Mouse (Mus musculus) neural tube, embryonic 12.5 days (tissue): Measurements from ENCODE around the gene Ralgps1. TPM values are rescaled to one million over a fixed set of nuclear protein-coding genes. Genes with fewer than 3 reads are reported as not detected.
A peak's percentile ranks its signal among the peaks of the same experiment; 100 is the strongest.
"Not testable (repeated sequence)": the region's sequence is repeated elsewhere in the genome, so short reads cannot be mapped to it uniquely, and the experiment has no call there.

Source experiments
- ATAC-seq: fragments of 200-750 bp; cut with Nextera tagmentation; 2 replicates; pipeline ENCODE4 v1.8.0; 2017; ENCODE audit warnings: low read depth, mild to moderate bottlenecking, moderate TSS enrichment, moderate library complexity; ENCODE audit not compliant: low FRiP score
- H3K27ac ChIP-seq: fragments of 300-500 bp; sonication (generic); 2 replicates; pipeline ENCODE4 v1.5.1; 2016
- H3K27me3 ChIP-seq: fragments of 300-500 bp; sonication (generic); replicated peaks from 2 replicates; pipeline ENCODE4 v1.6.1; 2016; ENCODE audit warnings: mild to moderate bottlenecking
- H3K36me3 ChIP-seq: fragments of 300-500 bp; sonication (generic); 2 replicates; pipeline ENCODE4 v1.6.1; 2016; ENCODE audit warnings: mild to moderate bottlenecking
- H3K4me1 ChIP-seq: fragments of 300-500 bp; sonication (generic); 2 replicates; pipeline ENCODE4 v1.6.1; 2016
- H3K4me2 ChIP-seq: fragments of 300-500 bp; sonication (generic); replicated peaks from 2 replicates; pipeline ENCODE4 v1.6.1; 2016; ENCODE audit warnings: mild to moderate bottlenecking
- H3K4me3 ChIP-seq: fragments of 300-500 bp; sonication (generic); 2 replicates; pipeline ENCODE4 v1.5.1; 2016
- H3K9ac ChIP-seq: fragments of 300-500 bp; sonication (generic); 2 replicates; pipeline ENCODE4 v1.6.1; 2016; ENCODE audit warnings: mild to moderate bottlenecking
- H3K9me3 ChIP-seq: fragments of 300-500 bp; sonication (generic); 2 replicates; pipeline ENCODE4 v1.6.1; 2016; ENCODE audit warnings: mild to moderate bottlenecking
- WGBS: fragments of 180-500 bp; shearing (Covaris S2); methylation state at CpG from one replicate; pipeline ENCODE4 v1.1.7; 2016; 5-methylcytosine and 5-hydroxymethylcytosine counted together
- polyA plus RNA-seq: library from polyadenylated mRNA; unstranded; fragments of >200 nt; fragmentation: Nextera tagmentation; extraction: Ambion mirVana; gene quantifications from 2 replicates; pipeline ENCODE4 v1.2.1, GENCODE M21; 2016

The Ralgps1 gene
- polyA plus RNA-seq, 1 experiment from 2014 or later: 25.9 TPM

DNA sequence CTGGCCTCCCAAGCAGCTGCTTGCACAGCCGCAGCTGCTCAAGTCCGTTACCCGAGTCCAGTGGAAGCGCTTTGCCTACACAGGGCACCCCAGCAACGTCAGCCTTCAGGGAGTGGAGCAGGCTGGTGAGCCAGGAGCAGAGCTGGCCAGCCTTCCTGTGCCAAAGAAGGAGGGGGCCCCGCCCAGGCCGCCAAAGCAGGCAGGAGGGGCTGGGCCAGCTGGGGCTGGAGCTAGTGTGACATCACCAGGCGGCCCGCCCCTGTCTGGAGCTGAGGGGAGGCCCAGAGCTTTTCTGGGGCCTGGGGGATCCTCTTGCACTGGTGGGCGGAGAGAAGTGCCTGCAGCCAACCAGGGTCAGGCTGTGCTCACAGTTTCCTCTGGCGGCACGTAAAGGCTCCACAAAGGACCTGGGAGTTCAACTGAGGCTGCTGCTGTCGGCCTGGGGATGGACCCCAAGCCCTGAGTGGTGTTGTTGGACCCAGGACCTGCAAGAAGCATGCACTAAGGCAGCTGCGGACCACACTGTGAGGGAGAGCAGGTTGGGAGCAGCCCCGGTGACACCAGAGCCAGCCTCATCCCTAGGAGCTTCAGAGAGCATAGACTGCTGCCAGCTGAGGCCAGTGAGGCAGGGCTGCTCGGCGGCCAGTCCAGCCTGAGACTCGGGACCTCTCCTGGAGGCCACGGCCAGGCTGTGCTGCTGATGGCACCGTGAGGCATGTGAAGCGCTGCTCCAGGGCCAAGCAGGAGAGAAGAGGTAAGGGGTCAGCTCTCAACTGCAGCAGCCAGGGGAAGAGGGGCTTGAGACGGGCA, 155.4 kb downstream of the Ralgps1 start, which contains the start of gene Angptl2:
Angptl2 (plus strand) TSS at position 370 of the 810 bp plus-strand sequence.
- Histone ChIP-seq H3K4me1 (peaks cover 40% of the 10 kb centered on the region), H3K27ac (peak within 1 kb of the TSS; percentile 90), H3K4me2 (peak within 1 kb of the TSS; percentile 74), H3K27me3 (no peaks in the 10 kb centered on the region), H3K9me3 (no peaks in the 10 kb centered on the region), H3K9ac (peak within 1 kb of the TSS; percentile 74), H3K36me3 (no peaks in the 10 kb centered on the region; the same call in 1 of the 2 replicates), H3K4me3 (peak within 1 kb of the TSS; percentile 50)
- WGBS: under 1% methylated on average over 22 of the region's 22 CpGs
- ATAC-seq: peak; percentile 96

DNA sequence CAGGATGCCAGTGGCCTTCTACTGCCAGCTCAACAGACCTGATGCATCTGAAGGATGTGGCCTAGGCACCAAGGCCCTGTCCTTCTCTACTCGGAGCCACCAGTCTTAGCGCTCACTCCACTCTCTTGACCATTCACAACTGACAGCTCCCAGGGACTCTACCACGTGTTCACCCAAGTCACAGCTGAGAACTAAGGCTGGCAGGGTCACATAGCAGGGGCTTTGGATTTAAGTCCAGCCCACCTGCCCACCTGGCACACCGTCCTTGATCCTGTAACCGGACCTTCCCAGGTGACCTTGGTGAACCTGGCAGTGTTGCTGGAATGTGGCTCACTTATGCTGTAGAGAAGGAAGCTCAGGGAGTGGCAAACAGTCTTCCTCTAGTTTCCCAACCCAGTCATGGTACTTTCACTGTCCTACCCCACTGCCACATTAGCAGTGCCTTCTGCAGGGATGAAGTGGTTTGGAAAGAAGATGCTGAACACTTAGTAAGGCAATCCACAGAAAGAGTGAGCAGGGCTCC, 156.0 kb downstream of the Ralgps1 start:
- Histone ChIP-seq H3K9ac (no peak overlapping the region), H3K4me2 (peak overlapping the region; percentile 74), H3K9me3 (no peaks in the 10 kb centered on the region), H3K36me3 (no peaks in the 10 kb centered on the region), H3K4me1 (peaks cover 40% of the 10 kb centered on the region), H3K27me3 (no peaks in the 10 kb centered on the region), H3K4me3 (no peak overlapping the region), H3K27ac (peak overlapping the region; percentile 90; the same call in 1 of the 2 replicates)
- ATAC-seq: no peak; the same call in none of the 2 replicates
- 79% methylated on average over 5 of the region's 5 CpGs for WGBS

DNA sequence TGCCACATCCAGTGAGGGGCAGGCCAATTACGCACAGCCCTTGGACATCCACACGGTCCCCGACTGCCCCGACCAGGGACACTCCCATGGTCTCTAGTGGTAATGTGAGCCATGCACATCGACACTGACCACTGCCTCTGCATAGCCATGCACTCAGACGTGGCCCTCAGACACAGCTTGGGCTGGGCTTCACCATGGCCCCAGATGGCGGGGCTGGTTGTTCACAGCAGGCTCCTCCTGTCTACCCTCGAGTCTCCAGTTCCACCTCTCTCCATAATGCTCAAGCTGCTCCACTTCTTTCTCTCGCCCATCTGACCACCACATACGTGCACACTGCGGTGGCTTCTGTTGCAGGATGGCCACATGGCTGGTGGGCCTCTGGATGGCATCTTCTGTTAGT, 160.0 kb downstream of the Ralgps1 start:
- WGBS: 82% methylated on average over 11 of the region's 11 CpGs
- H3K27ac ChIP-seq: not testable (repeated sequence)

DNA sequence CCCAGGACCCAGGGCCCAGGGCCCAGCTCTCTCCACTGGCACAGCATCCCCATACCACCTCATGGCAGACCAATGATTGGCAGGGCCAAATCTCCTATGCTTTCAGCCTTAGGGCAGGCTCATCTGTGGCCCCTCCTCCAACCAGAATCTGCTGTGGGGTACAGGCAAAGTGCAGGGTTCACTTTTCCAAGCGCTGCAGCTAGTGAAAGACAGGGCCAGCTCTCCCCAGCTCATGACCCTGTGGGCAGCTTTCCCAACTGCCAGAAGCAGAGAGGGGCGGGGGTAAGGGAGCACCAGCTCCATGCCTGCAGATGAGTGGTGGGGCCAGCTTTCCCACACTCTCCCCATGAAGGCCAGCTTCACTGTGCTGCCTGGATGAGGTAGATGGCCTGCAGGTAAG, 160.4 kb downstream of the Ralgps1 start:
- peaks cover 30% of the 10 kb centered on the region for H3K4me1 ChIP-seq
- H3K9ac ChIP-seq: no peak overlapping the region
- no peaks in the 10 kb centered on the region for H3K36me3 ChIP-seq
- 88% methylated on average over 2 of the region's 2 CpGs for WGBS
- no peaks in the 10 kb centered on the region for H3K9me3 ChIP-seq
- H3K27ac ChIP-seq: no peak overlapping the region
- no peaks in the 10 kb centered on the region for H3K27me3 ChIP-seq
- H3K4me2 ChIP-seq: no peak overlapping the region
- H3K4me3 ChIP-seq: no peak overlapping the region
- ATAC-seq: no peak

More for the DNA sequence above, 160.0 kb downstream of the Ralgps1 start:
- not testable (repeated sequence) for H3K4me2 ChIP-seq, H3K36me3 ChIP-seq, H3K9me3 ChIP-seq, H3K9ac ChIP-seq, H3K4me3 ChIP-seq, H3K27me3 ChIP-seq, ATAC-seq
- peaks cover 30% of the 10 kb centered on the region for H3K4me1 ChIP-seq

DNA sequence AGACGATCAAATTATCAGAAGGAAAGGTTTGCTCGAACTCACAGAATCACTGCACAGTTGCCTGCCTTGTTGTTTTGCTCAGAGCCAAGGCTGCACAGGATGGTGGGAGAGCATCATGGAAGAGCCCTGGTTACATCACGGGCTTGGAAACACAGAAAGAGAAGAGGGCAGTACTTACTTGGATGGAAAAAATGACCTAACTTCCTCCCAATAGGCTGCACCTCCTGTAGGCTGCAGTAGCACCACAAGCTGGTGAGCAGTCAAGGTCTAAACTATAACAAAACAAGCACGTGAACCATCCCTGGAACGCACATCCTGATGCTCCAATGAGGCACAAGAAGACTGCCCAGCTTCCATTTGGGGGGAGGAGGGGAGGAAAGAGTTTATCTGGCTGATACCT, 163.2 kb downstream of the Ralgps1 start:
- WGBS: 92% methylated on average over 5 of the region's 5 CpGs
- Histone ChIP-seq H3K27ac (no peak overlapping the region), H3K4me3 (no peak overlapping the region), H3K4me2 (no peak overlapping the region), H3K9ac (no peak overlapping the region), H3K9me3 (no peaks in the 10 kb centered on the region), H3K4me1 (peaks cover 25% of the 10 kb centered on the region), H3K36me3 (no peaks in the 10 kb centered on the region), H3K27me3 (no peaks in the 10 kb centered on the region)
- ATAC-seq: no peak

DNA sequence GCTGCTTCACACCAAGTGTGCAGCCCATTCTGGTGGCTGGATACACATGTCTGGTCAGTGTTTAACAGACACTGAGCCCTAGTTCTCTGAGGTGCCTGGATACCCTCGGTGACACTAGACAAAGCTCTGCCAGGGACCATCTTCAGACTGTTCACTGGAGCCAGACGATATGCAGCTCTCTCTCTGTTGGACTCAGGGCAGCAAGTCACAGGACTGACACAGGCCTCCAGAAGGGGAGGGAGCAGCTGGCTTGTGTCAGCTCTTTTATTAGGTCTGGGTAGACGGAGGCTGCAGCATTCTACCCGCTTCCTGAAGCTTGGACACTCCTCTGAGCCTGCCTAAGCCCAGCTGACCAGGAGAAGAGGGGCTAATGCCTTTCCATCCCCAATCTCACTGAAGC, 164.2 kb downstream of the Ralgps1 start:
- 22% methylated on average over 4 of the region's 4 CpGs for WGBS
- H3K27ac ChIP-seq: no peak overlapping the region
- H3K4me2 ChIP-seq: no peak overlapping the region
- H3K27me3 ChIP-seq: no peaks in the 10 kb centered on the region
- no peaks in the 10 kb centered on the region for H3K36me3 ChIP-seq
- H3K4me3 ChIP-seq: no peak overlapping the region
- no peak overlapping the region for H3K9ac ChIP-seq
- H3K4me1 ChIP-seq: peaks cover 25% of the 10 kb centered on the region
- no peak for ATAC-seq
- no peaks in the 10 kb centered on the region for H3K9me3 ChIP-seq

DNA sequence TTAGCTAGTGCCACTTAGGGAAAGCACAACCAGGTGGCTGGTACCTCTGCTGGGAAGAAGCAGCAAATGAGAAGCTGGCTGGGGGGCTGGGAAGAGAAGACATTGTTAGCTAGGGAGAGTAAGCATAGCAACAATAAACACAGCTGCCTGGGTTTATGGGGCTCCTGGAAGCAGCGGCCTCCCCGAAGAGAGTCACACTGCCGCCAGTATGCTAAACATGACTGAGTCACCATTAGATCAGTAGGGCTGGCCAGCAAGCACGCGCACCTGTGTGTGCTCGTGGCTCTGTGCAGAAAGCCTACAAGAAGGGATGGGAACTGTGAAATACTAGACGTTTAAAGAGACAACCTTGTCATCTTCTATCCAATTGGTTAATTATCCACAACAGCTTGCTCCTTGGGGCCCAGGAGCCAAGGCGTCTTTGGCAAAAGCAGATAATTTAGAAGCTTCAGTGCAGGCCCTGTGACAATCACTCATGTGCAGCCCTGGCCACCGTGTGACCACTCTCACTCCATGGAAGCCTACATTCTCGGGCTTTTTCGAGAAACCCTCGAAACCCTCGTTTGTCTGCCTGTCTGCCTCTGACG, 165.3 kb downstream of the Ralgps1 start:
- Histone ChIP-seq H3K4me2 (no peak overlapping the region), H3K27me3 (no peaks in the 10 kb centered on the region), H3K4me3 (no peak overlapping the region), H3K27ac (no peak overlapping the region), H3K4me1 (peaks cover 26% of the 10 kb centered on the region), H3K9me3 (no peaks in the 10 kb centered on the region), H3K36me3 (no peaks in the 10 kb centered on the region), H3K9ac (no peak overlapping the region)
- ATAC-seq: no peak
- WGBS: 39% methylated on average over 14 of the region's 14 CpGs

DNA sequence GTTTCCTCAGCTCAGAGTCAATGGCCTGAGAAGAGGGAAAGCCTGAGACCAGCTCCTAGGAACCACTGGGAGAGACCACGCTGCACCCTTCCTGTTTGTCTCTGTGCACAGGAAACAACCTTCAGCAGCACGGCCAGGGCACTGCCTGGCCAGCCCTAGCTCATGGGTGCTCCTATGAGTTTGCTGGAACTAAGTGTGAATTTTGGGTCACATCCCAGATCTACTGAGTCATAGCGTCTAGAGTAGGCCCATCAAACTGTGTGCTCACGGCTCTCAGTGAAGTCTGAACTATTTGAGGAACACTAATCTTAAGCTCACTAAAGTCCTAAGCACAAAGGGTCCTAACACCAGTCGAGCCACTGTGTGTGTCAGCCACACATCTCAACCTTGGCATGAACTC, 166.3 kb downstream of the Ralgps1 start:
- H3K27ac ChIP-seq: no peak overlapping the region
- no peak overlapping the region for H3K4me2 ChIP-seq
- no peaks in the 10 kb centered on the region for H3K27me3 ChIP-seq
- no peak overlapping the region for H3K4me3 ChIP-seq
- H3K36me3 ChIP-seq: no peaks in the 10 kb centered on the region
- H3K4me1 ChIP-seq: peaks cover 27% of the 10 kb centered on the region
- 88% methylated on average over 5 of the region's 5 CpGs for WGBS
- no peak for ATAC-seq
- H3K9ac ChIP-seq: no peak overlapping the region
- H3K9me3 ChIP-seq: no peaks in the 10 kb centered on the region

DNA sequence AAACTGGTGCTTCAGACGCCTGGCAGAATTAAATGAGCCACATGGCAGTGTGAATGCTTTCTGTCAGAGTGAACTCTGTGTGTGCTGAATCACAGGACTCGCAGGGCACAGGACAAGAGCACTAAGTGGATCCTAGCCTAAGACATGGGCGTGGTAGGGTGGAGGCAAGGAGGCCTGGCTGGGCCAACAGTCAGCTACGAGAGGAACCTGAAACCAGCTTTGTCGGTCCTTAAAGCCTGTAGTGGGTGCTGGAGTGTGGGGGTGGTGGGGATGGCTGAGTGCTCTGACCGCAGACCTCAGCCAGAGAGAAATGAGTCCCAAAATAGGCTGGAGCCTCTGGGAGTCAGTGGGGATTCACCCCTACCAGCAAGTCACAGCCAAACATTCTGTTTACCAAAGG, 168.0 kb downstream of the Ralgps1 start:
- Histone ChIP-seq H3K4me1 (peaks cover 27% of the 10 kb centered on the region), H3K4me3 (no peak overlapping the region), H3K9me3 (no peaks in the 10 kb centered on the region), H3K4me2 (no peak overlapping the region), H3K27me3 (no peaks in the 10 kb centered on the region), H3K36me3 (no peaks in the 10 kb centered on the region), H3K9ac (no peak overlapping the region), H3K27ac (no peak overlapping the region)
- ATAC-seq: no peak
- WGBS: 53% methylated on average over 6 of the region's 6 CpGs

DNA sequence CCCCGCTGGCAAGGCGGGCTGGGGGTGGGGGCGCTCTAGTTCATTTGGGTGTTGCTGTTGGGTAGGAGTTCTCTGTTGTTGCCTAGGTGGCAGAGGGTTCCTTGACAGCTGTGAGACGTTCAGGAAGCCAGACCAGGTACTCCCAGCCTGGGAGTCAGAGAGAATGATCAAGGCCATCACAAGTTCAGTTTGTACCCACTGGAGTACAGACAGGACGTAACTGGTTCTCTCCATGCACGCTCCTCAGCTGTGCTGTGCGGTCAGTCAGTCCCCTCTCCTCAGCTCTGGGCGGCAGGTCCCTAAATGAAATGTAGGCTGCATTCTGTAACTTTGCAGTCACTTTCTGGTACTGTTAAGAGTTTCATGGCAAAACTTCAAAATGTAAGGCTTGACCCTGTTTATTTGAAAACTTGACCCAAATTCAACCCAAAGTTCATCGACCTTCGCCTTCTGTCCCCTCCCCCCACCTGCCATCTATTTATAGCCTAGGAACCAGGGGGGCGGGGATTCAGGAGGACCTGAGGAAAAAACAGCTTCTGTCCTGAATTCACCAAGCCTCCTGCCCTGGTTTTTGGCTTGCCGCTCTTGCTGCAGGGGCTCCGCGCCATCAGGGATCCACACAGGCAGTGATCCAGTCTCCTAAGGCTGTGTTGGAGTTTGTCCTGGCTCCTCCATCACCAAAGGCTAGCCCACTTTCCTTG, 170.8 kb downstream of the Ralgps1 start:
- Histone ChIP-seq H3K9me3 (no peaks in the 10 kb centered on the region), H3K9ac (no peak overlapping the region), H3K4me2 (no peak overlapping the region), H3K27ac (no peak overlapping the region), H3K4me3 (no peak overlapping the region), H3K27me3 (no peaks in the 10 kb centered on the region), H3K36me3 (no peaks in the 10 kb centered on the region), H3K4me1 (peaks cover 7% of the 10 kb centered on the region)
- WGBS: 68% methylated on average over 14 of the region's 14 CpGs
- no peak for ATAC-seq

DNA sequence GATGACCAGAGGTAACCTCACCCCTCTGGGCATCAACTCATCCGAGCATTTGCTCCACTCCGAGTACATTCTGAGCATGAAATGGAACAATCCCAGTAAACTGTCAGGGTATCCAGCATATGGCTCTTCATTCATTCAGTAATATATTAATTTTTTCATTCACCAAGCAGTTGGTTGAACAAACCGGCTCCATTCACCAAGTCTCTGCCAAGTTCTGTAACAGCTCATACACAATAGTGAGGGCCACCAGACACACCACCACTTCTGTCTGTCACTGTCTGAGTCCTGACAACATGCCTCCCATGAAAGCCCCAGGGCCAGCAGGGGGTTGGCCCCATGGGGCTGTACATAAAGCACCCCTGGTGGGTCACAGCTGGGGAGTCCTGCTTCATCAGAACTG, 181.3 kb downstream of the Ralgps1 start:
- Histone ChIP-seq H3K27me3 (no peaks in the 10 kb centered on the region), H3K9me3 (no peaks in the 10 kb centered on the region), H3K4me3 (no peak overlapping the region), H3K4me1 (no peaks in the 10 kb centered on the region), H3K4me2 (no peak overlapping the region), H3K9ac (no peak overlapping the region), H3K27ac (no peak overlapping the region), H3K36me3 (no peaks in the 10 kb centered on the region)
- no peak for ATAC-seq
- WGBS: 84% methylated on average over 3 of the region's 3 CpGs
